Mouse (Mus musculus) cerebellum, adult 9-10 months (tissue): ENCODE results near the gene Bod1.

ENCODE experiments used
- DNase-seq: peaks from one replicate; pipeline ENCODE4 v3.0.0; 2022

Gene Bod1

GRCm38 (mm10) chr11:31664186-31664585 is 7.5 kb downstream of the Bod1 start:
- no peak for DNase-seq

GRCm38 (mm10) chr11:31663501-31663900 is 8.2 kb downstream of the Bod1 start:
- no peak for DNase-seq

DNA sequence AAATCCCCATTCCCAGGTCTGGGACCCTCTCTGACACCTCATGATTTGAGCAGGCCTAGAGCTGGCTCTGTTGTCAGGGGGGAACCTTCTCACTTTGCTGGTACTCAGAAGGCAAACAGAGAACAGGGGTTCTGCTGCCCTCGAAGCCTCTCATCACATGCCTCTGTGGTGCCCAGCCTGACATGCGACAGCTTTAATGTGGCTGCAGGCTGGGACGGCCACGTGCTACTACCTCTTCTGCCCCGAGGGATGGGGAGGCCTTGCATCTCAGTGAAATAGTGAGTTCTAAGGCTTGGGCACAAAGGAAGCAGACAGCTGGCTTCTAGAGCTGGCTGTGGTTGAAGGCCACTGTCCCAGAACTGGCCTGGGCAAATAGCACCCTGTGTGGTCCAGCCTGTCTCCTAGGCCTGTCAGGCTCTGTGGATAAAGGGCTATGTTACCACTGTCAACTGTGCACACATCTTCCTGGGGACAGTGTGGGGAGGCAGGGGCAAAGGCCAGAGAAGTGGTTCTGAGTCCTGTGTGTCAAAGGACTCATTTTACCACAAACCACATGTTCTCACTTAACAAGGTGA is 8.7 kb downstream of the Bod1 start:
- no peak for DNase-seq

- DNase-seq: no peak
These were observed 9.5 kb downstream of the Bod1 start for GRCm38 (mm10) chr11:31662214-31662613.

GRCm38 (mm10) chr11:31657806-31658175 is 13.9 kb downstream of the Bod1 start:
- DNase-seq: no peak

DNA sequence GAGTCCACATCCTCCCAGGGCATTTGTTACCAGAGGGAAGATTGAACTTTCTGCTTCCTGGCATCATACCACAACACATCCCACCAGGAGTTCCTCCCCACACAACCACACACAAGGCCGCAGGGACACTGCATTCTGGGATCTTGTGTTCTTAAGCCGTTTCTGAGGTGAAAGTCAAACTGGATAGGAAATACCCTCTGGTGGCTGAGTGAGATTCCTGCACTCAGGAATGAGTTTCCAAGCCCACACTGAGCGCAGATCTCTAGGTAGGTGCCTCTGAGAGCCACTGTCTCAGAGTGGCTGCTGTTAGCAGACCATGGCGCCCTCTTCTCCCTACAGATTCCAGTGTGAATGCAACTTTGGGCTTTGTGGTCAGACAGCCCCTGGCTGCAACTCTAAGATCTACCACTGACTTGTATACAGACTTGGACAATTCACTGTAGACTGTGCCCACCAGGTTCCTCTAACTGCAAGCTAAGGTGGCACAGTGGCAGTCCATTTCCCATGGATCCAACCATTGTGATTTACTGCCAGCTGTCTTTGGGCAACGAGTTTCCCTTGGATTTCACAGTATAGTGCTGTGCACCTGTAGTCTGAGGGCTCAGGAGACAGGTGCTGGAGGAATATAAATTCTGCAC is 14.4 kb downstream of the Bod1 start:
- DNase-seq: no peak

GRCm38 (mm10) chr11:31649507-31649906 is 22.2 kb downstream of the Bod1 start:
- DNase-seq: no peak

DNA sequence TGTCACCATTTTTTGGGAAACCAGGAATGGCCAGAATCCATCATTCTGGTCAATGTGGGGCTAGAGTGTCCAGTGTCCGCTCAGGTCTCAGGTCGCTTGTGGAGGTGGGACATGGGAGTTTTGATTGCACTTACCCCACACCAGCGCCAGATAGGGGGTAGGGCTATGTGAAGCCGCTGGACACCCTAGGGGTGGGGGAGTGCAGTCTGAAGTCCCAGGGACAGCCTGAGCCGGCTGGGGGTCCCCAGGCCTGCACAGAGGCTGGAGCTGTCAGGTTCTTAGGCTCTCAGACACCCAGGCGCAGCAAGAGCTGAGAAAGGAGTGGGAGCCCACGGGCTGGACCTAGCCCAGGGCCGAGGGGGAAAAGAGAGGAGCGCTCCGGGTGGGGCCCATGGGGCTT is 24.4 kb downstream of the Bod1 start:
- no peak for DNase-seq

GRCm38 (mm10) chr11:31646571-31646970 is 25.1 kb downstream of the Bod1 start:
- no peak for DNase-seq

DNA sequence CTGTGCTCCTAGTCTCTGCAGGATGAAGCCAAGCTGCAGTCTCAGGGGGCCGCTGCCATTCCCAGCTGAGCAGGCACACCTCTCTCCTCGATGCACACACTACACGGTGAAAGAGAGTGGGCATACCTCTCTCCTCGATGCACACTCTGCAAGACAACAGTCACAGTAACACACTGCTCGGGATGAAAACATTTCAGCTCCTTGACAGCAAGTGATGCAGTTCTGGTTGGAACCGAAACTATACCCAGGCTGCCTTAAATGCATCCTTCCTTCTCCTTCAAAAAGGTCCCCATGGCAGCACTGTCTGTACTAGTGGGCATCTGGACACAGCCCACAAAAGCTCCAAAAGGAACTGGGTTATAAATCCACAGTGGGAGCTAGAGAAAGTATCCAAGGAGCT is 28.6 kb downstream of the Bod1 start:
- no peak for DNase-seq

- DNase-seq: no peak
These were observed 30.4 kb downstream of the Bod1 start for GRCm38 (mm10) chr11:31641066-31641810.

- no peak for DNase-seq
These were observed 31.5 kb downstream of the Bod1 start for GRCm38 (mm10) chr11:31640187-31640586.

DNA sequence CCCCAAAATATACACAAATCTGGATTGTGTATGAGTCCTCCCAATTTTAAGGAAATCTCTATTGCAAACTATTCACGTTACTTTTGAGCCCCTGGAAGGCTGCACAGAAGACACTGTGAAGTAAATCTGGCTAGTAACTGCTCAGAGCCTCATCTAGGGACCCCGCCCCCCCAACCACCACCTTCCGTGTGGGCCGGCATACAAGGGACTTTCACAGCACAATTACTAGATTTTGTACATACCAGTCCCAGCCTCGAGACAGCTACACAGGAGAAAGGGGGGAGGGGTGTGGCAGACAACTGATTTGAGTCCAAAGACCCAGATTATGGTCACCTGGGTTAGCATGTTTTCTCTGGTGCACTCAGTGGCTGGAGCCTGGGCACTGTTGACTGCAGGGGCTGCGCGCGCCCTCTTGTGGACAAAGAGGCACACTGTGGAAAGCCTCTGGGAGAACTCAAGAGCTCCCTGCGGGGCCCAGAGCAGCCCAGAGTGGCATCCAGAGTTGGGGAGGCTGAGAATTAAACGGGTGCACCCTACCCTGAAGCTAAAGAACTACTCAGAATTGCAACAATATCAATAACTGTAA is 33.8 kb downstream of the Bod1 start:
- DNase-seq: peak; percentile 56

GRCm38 (mm10) chr11:31628700-31629099 is 43.0 kb downstream of the Bod1 start:
- DNase-seq: no peak

DNA sequence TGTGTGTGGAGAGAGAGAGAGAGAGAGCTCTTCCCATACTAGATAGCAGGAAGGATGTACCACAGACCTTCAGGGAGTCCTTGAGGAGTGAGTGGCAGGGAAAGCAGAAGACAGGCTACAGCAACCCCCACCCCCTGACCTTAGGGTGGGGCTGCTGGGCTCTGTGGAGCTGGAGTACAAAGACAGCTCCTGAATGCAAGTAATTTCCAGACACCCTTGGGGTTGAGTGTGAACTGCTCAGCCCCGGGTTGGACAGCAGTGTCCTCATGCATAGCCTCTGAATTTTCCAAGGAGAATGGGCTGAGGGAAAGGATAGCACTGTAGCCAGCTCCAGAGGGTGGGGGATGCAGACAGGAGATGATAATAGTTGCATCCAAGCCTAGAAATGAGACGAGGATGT is 50.9 kb downstream of the Bod1 start:
- no peak for DNase-seq

DNA sequence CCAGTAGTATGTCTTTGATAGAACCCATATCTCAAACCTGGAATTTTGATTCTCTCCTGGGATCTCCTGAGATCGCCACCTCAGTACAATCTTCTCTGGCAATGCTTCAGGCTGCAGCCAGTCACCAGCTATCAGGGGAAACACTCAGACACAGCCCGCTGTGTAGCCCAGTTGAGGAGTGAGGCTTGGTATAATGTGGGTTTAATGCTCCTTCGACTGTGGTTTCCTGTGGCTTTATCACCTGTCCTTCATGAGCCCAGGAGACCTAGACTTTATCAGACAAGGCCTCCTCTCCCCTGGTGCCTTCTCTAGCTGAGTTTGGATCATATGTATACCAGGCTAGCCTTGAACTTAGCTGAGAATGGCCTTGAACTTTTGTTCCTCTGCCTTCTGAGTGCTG is 53.9 kb downstream of the Bod1 start:
- DNase-seq: no peak

DNA sequence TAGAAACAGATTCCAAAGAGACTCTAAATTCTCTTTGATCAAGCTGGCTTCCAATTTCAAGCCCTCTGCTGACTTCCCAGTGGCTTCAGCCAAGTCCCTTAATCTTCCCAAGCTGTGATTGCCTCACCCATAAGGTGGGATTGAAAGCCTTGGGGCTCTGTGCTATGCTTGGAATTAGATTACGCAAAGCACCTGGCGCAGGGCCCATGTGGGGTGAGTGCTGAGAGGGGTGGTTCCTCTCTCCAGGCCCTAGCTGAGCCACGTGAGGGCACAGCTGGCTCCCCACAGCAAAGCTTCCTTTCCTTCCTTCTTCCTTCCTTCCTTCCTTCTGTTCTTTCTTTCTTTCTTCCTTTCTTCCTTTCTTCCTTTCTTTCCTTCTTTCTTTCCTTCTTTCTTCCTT is 54.4 kb downstream of the Bod1 start:
- no peak for DNase-seq

DNA sequence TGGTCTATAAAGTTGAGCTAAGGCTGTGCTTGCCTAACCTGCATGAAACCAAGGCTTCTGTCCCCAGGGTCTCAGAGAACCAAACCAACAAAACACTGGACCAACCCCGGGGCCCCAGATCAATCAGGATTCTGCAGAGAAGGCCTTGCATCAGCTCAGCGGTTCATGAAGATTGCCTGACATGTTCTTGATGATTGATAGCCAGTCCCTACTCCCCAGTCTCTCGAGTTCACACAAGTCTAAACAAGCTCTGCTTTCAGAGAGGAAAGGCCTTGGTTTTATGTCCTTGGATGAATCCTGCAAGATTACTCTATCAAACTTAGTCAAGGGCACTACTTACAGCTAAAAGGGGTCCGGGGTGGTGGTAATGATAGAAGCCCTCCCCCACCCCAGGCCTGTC is 55.0 kb downstream of the Bod1 start:
- no peak for DNase-seq
